Mouse (Mus musculus): ENCODE data around the gene Hist1h3g. TPM values are rescaled to one million over a fixed set of nuclear protein-coding genes. Genes with fewer than 3 reads are reported as not detected.
"Not testable (repeated sequence)": the region's sequence is repeated elsewhere in the genome, so short reads cannot be mapped to it uniquely, and the experiment has no call there.

The Hist1h3g gene
- total RNA-seq, 2 experiments from 2014 or later, result 3.6 to 4.6 TPM

GRCm38 (mm10) chr13:23530901-23531875 lies 4.0 kb upstream of the Hist1h3g start, which contains the start of gene Hist1h4h:
Hist1h4h (plus strand) TSS chr13:23531050.
- peak; percentile 96 to 97 for DNase-seq (ENCODE audit: low spot score in 2 of 2)
- intact Hi-C loops (cut with DNase I), result loop anchor here (5.0 to 10.0 kb wide), 3 partner anchors 51 to 1816 kb away; partner anchors contain the start of genes Hist1h2ag, Hist1h2ai, Hist1h2bj and Hist1h2bl

- intact Hi-C loops (cut with DNase I), result loop anchor here (5.0 to 10.0 kb wide), 3 partner anchors 50 to 1818 kb away; partner anchors contain the start of genes Hist1h2ag, Hist1h2ai, Hist1h2bj and Hist1h2bl
- DNase-seq (ENCODE audit: low spot score in 2 of 2), result no peak
Observed at GRCm38 (mm10) chr13:23532262-23533075, 2.8 kb upstream of the Hist1h3g start.

DNA sequence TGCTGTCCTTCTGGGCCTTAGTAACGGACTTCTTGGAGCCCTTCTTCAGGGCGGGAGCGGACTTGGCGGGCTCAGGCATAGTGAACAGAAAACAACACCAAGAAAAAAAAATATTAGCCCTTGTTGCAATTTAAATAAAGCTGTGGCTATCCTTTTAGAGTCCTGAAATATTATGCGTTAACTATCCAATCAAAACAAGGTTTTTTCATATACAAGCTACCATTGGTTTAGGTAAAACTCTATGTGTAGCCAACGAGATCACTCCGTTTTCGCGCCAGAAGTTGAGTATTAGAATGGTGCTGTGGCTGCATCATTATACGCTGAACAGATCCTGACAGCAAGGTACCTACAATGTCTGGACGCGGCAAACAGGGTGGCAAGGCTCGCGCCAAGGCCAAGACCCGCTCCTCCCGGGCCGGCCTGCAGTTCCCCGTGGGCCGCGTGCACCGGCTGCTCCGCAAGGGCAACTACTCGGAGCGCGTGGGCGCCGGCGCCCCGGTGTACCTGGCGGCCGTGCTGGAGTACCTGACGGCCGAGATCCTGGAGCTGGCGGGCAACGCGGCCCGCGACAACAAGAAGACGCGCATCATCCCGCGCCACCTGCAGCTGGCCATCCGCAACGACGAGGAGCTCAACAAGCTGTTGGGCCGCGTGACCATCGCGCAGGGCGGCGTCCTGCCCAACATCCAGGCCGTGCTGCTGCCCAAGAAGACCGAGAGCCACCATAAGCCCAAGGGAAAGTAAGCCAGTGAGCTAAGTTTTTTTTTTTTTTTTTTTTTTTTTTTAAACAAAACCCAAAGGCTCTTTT lies 1.5 kb upstream of the Hist1h3g start, which contains the start of gene Hist1h2af:
Hist1h2af (plus strand) TSS at position 347 of the 808 bp plus-strand sequence.
- intact Hi-C loops (cut with DNase I), result loop anchor here (5.0 to 10.0 kb wide), 3 partner anchors 49 to 1819 kb away; partner anchors contain the start of genes Hist1h2ag, Hist1h2ai, Hist1h2bj and Hist1h2bl

DNA sequence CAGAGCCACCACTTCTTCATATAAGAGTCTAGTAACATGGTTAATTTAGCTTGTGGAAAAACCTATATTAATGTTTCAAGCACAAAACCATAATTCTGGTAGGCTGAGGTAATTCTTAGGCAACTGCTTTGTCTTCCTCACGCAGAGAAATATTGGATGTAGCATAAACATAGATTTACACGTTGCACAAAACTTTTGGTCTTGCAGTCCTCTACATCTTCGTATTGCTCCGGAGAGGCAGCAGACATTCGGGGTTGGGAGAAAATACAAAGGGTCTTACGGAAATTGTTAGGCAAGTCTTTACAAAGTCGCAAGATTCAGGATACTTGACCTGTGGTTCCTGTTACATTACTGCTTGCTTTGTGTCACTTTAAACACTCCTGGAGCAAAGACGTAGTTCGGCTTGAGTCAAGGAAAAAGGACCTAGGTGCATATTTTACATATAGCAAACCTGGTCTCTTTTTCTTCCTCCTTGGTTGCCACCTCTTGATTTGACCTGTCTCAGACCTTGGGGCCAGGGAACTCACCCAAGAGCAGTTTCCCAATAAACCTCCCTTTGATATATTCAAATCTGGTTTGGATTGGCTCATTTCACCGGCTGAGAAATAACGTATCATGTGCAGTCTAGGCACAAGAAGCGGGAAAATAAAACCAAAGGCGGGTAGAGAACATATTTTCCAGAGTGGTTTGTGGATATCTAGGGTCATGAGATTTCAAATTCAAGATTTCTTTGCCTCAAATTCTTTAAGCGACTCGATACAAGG lies 672 bp upstream of the Hist1h3g start:
- DNase-seq (ENCODE audit: low spot score in 2 of 2), result no peak
- intact Hi-C loops (cut with DNase I), result loop anchor here (5.0 to 10.0 kb wide), 3 partner anchors 48 to 1820 kb away; partner anchors contain the start of genes Hist1h2ag, Hist1h2ai, Hist1h2bj and Hist1h2bl

More for the DNA sequence above, 1.5 kb upstream of the Hist1h3g start, which contains the start of gene Hist1h2af:
- peak; percentile 67 to 73 for DNase-seq (ENCODE audit: low spot score in 2 of 2)

DNA sequence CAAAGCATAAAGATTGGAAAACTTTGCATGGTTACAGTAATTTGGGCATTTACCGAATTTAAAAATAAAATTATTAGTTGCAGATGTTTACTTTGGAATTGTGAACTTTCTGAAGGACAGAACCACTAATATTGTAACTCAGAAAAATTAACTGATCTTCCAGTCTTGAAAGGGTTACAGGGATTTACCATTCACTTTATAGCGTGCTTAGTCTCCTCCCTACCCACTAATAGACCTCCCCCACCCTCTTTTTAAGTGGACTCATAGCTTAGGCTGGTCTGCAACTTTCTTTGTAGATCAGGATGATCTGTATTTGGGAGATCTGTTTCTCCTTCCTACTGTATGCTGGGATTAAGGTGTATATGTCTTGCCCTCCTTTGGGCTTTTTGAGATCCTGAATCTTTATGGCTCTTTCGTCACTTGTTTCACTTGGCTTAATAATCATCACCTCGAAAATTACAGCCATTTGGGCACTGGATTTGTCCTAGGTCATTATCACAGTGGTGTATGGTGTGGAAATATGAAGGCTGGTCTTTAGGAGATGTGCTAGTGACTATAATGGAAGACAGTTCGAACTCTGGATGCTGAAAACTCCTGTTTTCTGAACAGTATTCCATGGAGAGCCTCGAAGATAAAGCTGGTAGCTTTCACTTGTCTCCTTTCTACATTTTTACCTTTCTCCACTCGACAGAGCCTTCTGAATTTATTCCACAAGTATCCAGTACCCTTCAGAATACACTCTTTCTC lies 1.0 kb downstream of the Hist1h3g start:
- intact Hi-C loops (cut with DNase I), result loop anchor here (10.0 kb wide), 1 partner anchor 1821 kb away; the partner anchor contains the start of genes Hist1h2ai, Hist1h2bl and Hist1h3h
- DNase-seq (ENCODE audit: low spot score in 2 of 2), result no peak

DNA sequence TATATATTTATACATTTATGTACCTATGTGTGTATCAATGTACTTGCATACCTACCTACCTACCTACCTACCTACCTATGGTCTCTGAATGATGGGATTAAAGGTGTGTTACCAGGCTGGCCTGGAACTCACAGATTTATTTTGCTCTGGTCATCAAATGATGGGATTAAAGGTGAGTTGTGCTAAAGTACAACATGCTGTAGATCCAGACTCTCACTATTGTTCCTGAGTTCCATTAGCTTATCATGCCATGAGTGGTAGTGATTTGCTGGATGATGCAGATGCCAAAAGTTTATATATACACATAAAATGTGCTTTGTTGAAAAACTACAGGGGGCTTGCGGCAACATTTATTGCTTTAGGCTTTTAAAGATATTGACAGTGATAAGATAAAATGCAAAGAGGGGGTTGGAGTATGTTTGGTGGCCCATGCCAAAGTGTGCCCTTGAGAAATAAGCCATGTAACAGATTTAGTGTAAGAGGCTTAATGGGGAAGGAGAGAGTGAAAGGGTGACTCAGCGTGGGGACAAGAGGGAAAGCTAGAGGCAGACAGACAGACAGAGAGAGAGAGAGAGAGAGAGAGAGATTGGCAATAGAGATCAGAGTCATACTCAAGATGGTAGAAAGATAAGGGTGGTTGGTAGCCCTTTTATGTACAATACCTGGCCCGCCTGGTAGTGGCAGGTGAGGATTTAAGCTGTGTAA lies 1.9 kb downstream of the Hist1h3g start:
- intact Hi-C loops (cut with DNase I), result loop anchor here (10.0 kb wide), 1 partner anchor 1822 kb away; the partner anchor contains the start of genes Hist1h2ai, Hist1h2bl and Hist1h3h
- DNase-seq (ENCODE audit: low spot score in 2 of 2), result no peak

DNA sequence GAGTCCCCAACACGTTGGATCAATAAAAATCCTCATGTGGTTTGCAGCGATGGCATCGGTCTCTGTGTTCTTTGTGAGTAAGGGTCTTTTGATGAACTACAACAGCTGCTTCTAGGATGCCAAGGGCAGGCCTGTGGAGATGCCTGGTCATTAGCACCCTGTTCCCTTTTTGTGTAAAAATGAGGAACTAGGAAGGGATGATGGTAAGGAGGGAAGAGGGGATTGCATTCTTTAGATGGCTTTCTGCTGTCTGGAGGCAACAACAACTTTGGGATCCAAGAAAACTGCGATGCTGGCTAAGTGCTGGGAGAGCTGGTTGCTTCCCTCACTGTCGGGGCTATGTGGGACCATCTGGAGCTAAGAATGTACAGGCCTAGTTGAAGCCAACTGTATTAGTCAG lies 3.0 kb downstream of the Hist1h3g start:
- no peak for DNase-seq (ENCODE audit: low spot score in 2 of 2)
- intact Hi-C loops (cut with DNase I), result loop anchor here (10.0 kb wide), 1 partner anchor 1823 kb away; the partner anchor contains the start of genes Hist1h2ai, Hist1h2bl and Hist1h3h

DNA sequence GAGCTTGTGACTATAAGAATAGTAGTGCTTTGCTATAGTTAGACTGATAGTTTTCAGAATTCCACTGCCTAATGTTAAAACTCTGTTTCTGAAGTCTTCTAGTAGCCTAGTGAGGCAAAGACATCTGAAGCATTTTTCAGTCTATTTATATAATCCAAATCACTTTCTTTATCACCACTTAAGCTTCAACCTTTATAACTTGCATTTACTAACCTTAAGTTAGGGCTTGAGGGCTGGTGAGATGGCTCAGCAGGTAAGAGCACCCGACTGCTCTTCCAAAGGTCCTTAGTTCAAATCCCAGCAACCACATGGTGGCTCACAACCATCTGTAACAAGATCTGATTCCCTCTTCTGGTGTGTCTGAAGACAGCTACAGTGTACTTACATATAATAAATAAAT lies 4.6 kb downstream of the Hist1h3g start:
- DNase-seq (ENCODE audit: low spot score in 2 of 2), result not testable (repeated sequence)
- intact Hi-C loops (cut with DNase I), result loop anchor here (10.0 kb wide), 1 partner anchor 1825 kb away; the partner anchor contains the start of genes Hist1h2ai, Hist1h2bl and Hist1h3h

DNA sequence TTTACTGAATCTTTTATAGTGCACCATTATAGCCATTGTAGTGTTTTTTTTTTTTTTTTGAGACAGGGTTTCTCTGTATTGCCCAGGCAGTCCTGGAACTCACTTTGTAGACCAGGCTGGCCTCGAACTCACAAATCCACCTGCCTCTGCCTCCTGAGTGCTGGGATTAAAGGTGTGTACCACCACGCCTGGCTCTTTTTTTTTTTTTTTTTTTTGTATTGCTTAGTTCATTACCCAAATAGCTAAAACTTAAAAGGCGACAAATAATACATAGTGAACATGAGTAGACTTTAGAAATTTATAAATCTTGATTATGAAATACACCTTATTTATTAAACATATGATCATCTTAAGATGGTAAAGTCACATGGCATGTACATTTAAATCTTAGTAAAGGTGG lies 6.3 kb downstream of the Hist1h3g start:
- intact Hi-C loops (cut with DNase I), result no loop called here
- DNase-seq (ENCODE audit: low spot score in 2 of 2), result no peak

DNA sequence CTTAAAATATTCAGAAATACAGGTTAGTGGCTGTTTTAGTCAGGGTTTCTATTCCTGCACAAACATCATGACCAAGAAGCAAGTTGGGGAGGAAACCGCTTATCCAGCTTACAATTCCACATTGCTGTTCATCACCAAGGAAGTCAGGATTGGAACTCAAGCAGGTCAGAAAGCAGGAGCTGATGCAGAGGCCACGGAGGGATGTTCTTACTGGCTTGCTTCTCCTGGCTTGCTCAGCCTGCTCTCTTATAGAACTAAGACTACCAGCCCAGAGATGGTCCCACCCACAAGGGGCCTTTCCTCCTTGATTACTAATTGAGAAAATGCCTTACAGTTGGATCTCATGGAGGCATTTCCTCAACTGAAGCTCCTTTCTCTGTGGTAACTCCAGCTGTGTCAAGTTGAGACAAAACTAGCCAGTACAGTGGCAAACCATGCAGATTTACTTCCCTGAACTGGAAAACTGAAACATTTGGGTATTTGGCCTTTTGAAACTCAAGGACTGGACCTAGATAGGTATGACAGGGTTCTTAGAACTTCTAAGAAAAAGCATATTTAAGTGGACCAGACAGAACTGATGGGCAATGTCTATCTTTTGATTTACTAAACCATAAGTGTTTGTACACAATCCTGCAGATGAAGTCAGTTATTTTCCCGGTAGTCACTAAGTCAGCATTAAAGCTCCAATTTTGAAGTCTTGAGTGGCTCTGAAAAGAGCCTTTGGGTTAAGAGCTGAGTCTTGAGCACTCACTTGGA lies 7.2 kb downstream of the Hist1h3g start:
- intact Hi-C loops (cut with DNase I), result not testable (repeated sequence)

GRCm38 (mm10) chr13:23542999-23543607 lies 7.9 kb downstream of the Hist1h3g start, which contains the start of gene Hist1h2bh:
Hist1h2bh (minus strand) TSS chr13:23543392.
- intact Hi-C loops (cut with DNase I), result not testable (repeated sequence)
- DNase-seq (ENCODE audit: low spot score in 2 of 2), result peak; percentile 68 to 71

More for the DNA sequence above, 7.2 kb downstream of the Hist1h3g start:
- DNase-seq (ENCODE audit: low spot score in 2 of 2), result not testable (repeated sequence)

DNA sequence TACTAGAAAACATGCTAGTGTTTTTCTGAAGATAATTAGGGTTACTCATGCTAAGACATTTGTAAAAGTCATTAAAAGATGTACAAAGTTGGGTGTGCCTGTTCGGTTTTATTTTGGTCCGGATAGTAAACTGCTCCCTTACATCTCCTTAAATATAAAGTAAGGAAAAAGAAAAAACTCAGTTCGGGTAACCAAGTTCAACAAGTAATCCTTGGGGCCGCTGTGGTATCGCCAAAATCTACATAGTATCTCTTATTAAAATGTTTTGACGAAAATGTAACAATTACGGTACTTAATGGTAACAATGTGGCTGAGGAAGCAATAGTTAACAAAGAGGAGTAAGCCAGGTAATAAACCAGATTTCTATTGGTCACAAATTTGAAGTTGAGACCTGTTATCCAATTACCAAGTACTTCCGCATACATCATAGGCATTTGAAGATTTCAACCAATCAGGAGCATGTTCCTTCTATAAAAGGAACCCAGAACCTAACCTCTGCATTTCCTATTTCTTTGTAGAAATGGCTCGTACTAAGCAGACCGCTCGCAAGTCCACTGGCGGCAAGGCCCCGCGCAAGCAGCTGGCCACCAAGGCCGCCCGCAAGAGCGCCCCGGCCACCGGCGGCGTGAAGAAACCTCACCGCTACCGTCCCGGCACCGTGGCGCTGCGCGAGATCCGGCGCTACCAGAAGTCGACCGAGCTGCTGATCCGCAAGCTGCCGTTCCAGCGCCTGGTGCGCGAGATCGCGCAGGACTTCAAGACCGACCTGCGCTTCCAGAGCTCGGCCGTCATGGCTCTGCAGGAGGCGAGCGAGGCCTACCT lies 9.0 kb downstream of the Hist1h3g start, which contains the start of gene Hist1h3f:
Hist1h3f (plus strand) TSS at position 88 of the 822 bp plus-strand sequence.
- intact Hi-C loops (cut with DNase I), result no loop called here
- peak; percentile 73 to 76 for DNase-seq (ENCODE audit: low spot score in 2 of 2)

DNA sequence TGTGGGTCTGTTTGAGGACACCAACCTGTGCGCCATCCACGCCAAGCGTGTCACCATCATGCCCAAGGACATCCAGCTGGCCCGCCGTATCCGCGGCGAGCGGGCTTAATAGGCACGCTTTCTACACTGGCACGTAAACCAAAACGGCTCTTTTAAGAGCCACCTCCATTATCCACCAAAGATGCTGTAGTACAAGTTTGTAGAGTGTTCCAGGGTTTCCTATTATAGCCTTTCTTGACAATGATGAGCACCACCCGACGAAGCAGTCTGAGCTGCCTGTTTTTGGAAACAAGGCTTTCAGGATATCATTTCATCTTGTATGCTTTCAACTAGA lies 9.5 kb downstream of the Hist1h3g start:
- intact Hi-C loops (cut with DNase I), result not testable (repeated sequence)
- peak; percentile 27 to 28 for DNase-seq (ENCODE audit: low spot score in 2 of 2)

- intact Hi-C loops (cut with DNase I), result no loop called here
Observed at GRCm38 (mm10) chr13:23546694-23547093, 11.5 kb downstream of the Hist1h3g start.

More at GRCm38 (mm10) chr13:23546694-23547093, 11.5 kb downstream of the Hist1h3g start:
- DNase-seq (ENCODE audit: low spot score in 2 of 2), result no peak
